Mouse (Mus musculus): ENCODE results near the gene Zfp383.

DNA sequence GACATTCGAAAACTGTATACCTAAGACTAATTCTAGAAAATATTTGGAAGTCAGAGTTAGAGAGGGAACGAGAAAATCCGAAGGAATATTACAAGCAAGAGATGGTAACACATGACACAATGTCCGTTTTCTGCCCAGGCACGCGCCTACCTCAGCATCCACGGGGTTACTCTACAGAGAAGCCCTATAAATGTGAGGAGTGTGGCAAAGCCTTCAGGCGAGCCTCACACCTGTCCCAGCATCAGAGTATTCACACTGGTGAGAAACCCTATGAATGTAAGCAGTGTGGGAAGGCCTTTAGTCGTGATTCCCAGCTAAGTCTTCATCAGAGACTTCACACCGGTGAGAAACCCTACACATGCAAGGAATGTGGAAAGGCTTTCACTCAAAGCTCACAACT, 33.8 kb upstream of the Zfp383 start:
- TF ChIP-seq TAL1 (IDR thresholded peaks at IDR 0.05; ENCODE audit: low read length): no peak
- TF ChIP-seq GATA1 (IDR thresholded peaks at IDR 0.05; ENCODE audit: low read length): no peak

All from erythroblast, embryonic 14.5 days (primary cell).